Comparison of ENCODE assay signal across 8 mouse cellular contexts in the genomic region with DNA sequence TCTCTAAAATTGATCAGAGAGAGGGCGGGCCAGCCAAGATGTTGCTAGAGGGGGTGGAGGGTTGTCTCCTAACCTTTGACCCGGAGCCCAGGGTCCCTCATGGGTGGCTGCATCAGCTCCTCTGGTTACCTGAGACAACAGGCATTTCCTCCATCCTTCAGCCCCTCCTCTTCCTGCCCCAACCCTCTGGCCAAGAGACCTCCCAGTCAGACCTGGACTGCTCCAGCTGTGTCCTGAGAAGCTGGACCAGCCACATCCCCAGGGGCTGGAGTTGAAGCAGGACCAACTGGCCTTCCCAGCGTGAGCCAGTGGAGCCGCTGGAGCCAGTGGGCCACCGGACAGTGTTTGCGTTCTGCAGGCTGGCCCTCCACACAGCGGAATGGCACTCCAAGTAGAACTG. TPM values are rescaled to one million over a fixed set of nuclear protein-coding genes. Genes with fewer than 3 reads are reported as not detected.
A peak's percentile ranks its signal among the peaks of the same experiment; 100 is the strongest.
DNase-seq lines count a peak whose midpoint lies in the region; ATAC-seq and TF ChIP-seq lines count a peak whose summit lies in the region.

A gene (plus strand): TSS at position 194 of the 400 bp plus-strand sequence.

- TF ChIP-seq POLR2A in bone marrow, adult 2 months (IDR thresholded peaks at IDR 0.05; ENCODE audit: borderline replicate concordance, control insufficient read depth, low read depth, low read length): no peak
- no peak for TF ChIP-seq POLR2A in limb, embryonic 14.5 days (IDR thresholded peaks at IDR 0.05; ENCODE audit: borderline replicate concordance, extremely low read depth, insufficient read depth, insufficient read length)

- H3K36me3 ChIP-seq in intestine, embryonic 16.5 days (ENCODE audit: control insufficient read depth, insufficient read depth, low read length): no peaks in the 10 kb centered on the region
- H3K36me3 ChIP-seq in limb, embryonic 14.5 days (ENCODE audit: control insufficient read depth, insufficient read depth, low read length): 0 out of 2 replicates have a peak, but pooled peaks cover 8% of the 10 kb centered on the region

- no peak for ATAC-seq in granulocyte monocyte progenitor cell, adult 5-6 weeks (replicated peaks; ENCODE audit: poor library complexity, severe bottlenecking)
- ATAC-seq in intestine, embryonic 16.5 days: no peak
- no peak for ATAC-seq in limb, embryonic 14.5 days (ENCODE audit: low FRiP score, low read depth)

- H3K4me2 ChIP-seq in intestine, embryonic 16.5 days (ENCODE audit: low read depth, low read length): peak within 1 kb of the TSS; percentile 78
- peak within 1 kb of the TSS; percentile 94 for H3K4me2 ChIP-seq in limb, embryonic 14.5 days (replicated peaks; ENCODE audit: low read depth, low read length, severe bottlenecking)

- no peaks in the 10 kb centered on the region for H3K27me3 ChIP-seq in intestine, embryonic 16.5 days (replicated peaks; ENCODE audit: control insufficient read depth, insufficient read depth, low read length)
- 0 out of 2 replicates have a peak, but pooled peaks cover 6% of the 10 kb centered on the region for H3K27me3 ChIP-seq in limb, embryonic 14.5 days (ENCODE audit: control insufficient read depth, insufficient read depth, low read length)

- H3K9me3 ChIP-seq in intestine, embryonic 16.5 days (ENCODE audit: control insufficient read depth, low read length): no peaks in the 10 kb centered on the region
- H3K9me3 ChIP-seq in limb, embryonic 14.5 days (ENCODE audit: control insufficient read depth, low read length): no peaks in the 10 kb centered on the region

- H3K4me1 ChIP-seq in bone marrow, adult 2 months (ENCODE audit: control insufficient read depth, insufficient read depth, low read length): peaks cover 13% of the 10 kb centered on the region
- H3K4me1 ChIP-seq in intestine, embryonic 16.5 days (ENCODE audit: control insufficient read depth, insufficient read depth, low read length): peaks cover 29% of the 10 kb centered on the region
- peaks cover 21% of the 10 kb centered on the region for H3K4me1 ChIP-seq in limb, embryonic 14.5 days (ENCODE audit: control insufficient read depth, insufficient read depth, low read length)

- H3K27ac ChIP-seq in bone marrow, adult 2 months (ENCODE audit: control insufficient read depth, insufficient read depth, low read depth, low read length, poor library complexity): peak within 1 kb of the TSS; percentile 99
- H3K27ac ChIP-seq in intestine, embryonic 16.5 days (ENCODE audit: low read length): peak within 1 kb of the TSS; percentile 96
- H3K27ac ChIP-seq in limb, embryonic 14.5 days (replicated peaks; ENCODE audit: low read depth, low read length): no peak within 1 kb of the TSS

- H3K9ac ChIP-seq in intestine, embryonic 16.5 days (ENCODE audit: low read depth, low read length): peak within 1 kb of the TSS; percentile 92
- H3K9ac ChIP-seq in limb, embryonic 14.5 days (ENCODE audit: low read depth, low read length, severe bottlenecking): peak within 1 kb of the TSS; percentile 79

- no peak for TF ChIP-seq CTCF in bone marrow, adult 2 months (IDR thresholded peaks at IDR 0.05; ENCODE audit: control insufficient read depth, insufficient read depth, low read length)

- DNase-seq in left cerebral cortex, adult 18-20 months (ENCODE audit: low spot score in 2 of 2): no peak
- no peak for DNase-seq in left cerebral cortex, adult 9 months (ENCODE audit: low spot score in 2 of 2)
- no peak for DNase-seq in limb, embryonic 14.5 days (ENCODE audit: low spot score)
- DNase-seq in skeletal muscle tissue, adult 2 months (ENCODE audit: low read depth, low spot score): peak; percentile 62
- no peak for DNase-seq in retina, embryonic 14.5 days (ENCODE audit: low spot score)

- peak within 1 kb of the TSS; percentile 98 for H3K4me3 ChIP-seq in bone marrow, adult 2 months (replicated peaks; ENCODE audit: control insufficient read depth, low read depth, low read length)
- peak within 1 kb of the TSS; percentile 77 for H3K4me3 ChIP-seq in intestine, embryonic 16.5 days (ENCODE audit: low read length)
- peak within 1 kb of the TSS; percentile 64 for H3K4me3 ChIP-seq in limb, embryonic 14.5 days (replicated peaks; ENCODE audit: low read length)

- 85% methylated on average over 7 of the region's 7 CpGs for WGBS in bone marrow, adult 2 months
- WGBS in intestine, embryonic 16.5 days: 76% methylated on average over 7 of the region's 7 CpGs
- WGBS in limb, embryonic 14.5 days: 75% methylated on average over 7 of the region's 7 CpGs

RNA-seq across cellular contexts. Expression of the gene that starts here (rescaled TPM):
- 10 to 100 TPM; 20.9 to 25.1 TPM for total RNA-seq in left cerebral cortex, adult 18-20 months (2021)
- polyA plus RNA-seq in bone marrow, adult 2 months (2011; ENCODE audit: insufficient read depth, insufficient read length, low replicate concordance, missing spikeins): 35.8 and 69.2 TPM in 2 replicates
- total RNA-seq in granulocyte monocyte progenitor cell, adult 5-6 weeks (2014; fragmentation: Nextera tagmentation): 21.2 and 22.1 TPM in 2 replicates
- 9.7 and 14.8 TPM in 2 replicates for total RNA-seq in granulocyte monocyte progenitor cell, adult 5-6 weeks (2017)
- polyA plus RNA-seq in intestine, embryonic 16.5 days (2015; fragmentation: Nextera tagmentation; extraction: Ambion mirVana): 45.5 and 51.2 TPM in 2 replicates
- 53.4 and 54.2 TPM in 2 replicates for polyA plus RNA-seq in limb, embryonic 14.5 days (2012; rRNA removed)
- polyA plus RNA-seq in limb, embryonic 14.5 days (2014; fragmentation: Nextera tagmentation; extraction: Ambion mirVana): 44.2 and 44.3 TPM in 2 replicates
